Mouse (Mus musculus) forebrain, embryonic 11.5 days (tissue): ENCODE data around the gene Samhd1. TPM values are rescaled to one million over a fixed set of nuclear protein-coding genes. Genes with fewer than 3 reads are reported as not detected.

Experiments used
- ATAC-seq: fragments of 200-750 bp; cut with Nextera tagmentation; replicated peaks from 2 replicates; pipeline ENCODE4 v1.8.0; 2017; ENCODE audit warnings: moderate TSS enrichment; ENCODE audit not compliant: low FRiP score
- DNase-seq: peaks from one replicate; pipeline ENCODE4 v3.0.0-alpha.2; 2017; ENCODE audit warnings: low spot score
- H3K27ac ChIP-seq: fragments of 300-500 bp; sonication (generic); 2 replicates; pipeline ENCODE4 v1.5.1; 2014; ENCODE audit warnings: low read depth, low read length
- H3K27me3 ChIP-seq: fragments of 300-500 bp; sonication (generic); 2 replicates; pipeline ENCODE4 v1.6.1; 2014; ENCODE audit warnings: mild to moderate bottlenecking, low read length, mixed read lengths; ENCODE audit not compliant: control insufficient read depth, insufficient read depth
- H3K36me3 ChIP-seq: fragments of 300-500 bp; sonication (generic); 2 replicates; pipeline ENCODE4 v1.6.1; 2014; ENCODE audit warnings: mild to moderate bottlenecking, low read length, moderate library complexity, mixed read lengths; ENCODE audit not compliant: control insufficient read depth, insufficient read depth
- H3K4me1 ChIP-seq: fragments of 300-500 bp; sonication (generic); replicated peaks from 2 replicates; pipeline ENCODE4 v1.6.1; 2014; ENCODE audit warnings: low read length, mixed read lengths; ENCODE audit not compliant: control insufficient read depth, insufficient read depth
- H3K4me2 ChIP-seq: fragments of 300-500 bp; sonication (generic); 2 replicates; pipeline ENCODE4 v1.6.1; 2014; ENCODE audit warnings: low read depth, mild to moderate bottlenecking, low read length, moderate library complexity, mixed read lengths; ENCODE audit not compliant: severe bottlenecking
- H3K4me3 ChIP-seq: fragments of 300-500 bp; sonication (generic); 2 replicates; pipeline ENCODE4 v1.5.1; 2014; ENCODE audit warnings: low read depth, low read length
- H3K9ac ChIP-seq: fragments of 300-500 bp; sonication (generic); 2 replicates; pipeline ENCODE4 v1.6.1; 2014; ENCODE audit warnings: low read length
- H3K9me3 ChIP-seq: fragments of 300-500 bp; sonication (generic); 2 replicates; pipeline ENCODE4 v1.6.1; 2016; ENCODE audit warnings: low read length, mixed read lengths; ENCODE audit not compliant: control insufficient read depth
- WGBS: fragments of 180-500 bp; shearing (Covaris S2); extraction: QIAGEN DNeasy Blood & Tissue Kit; methylation state at CpG from one replicate; pipeline ENCODE4 v1.1.7; 2014; 5-methylcytosine and 5-hydroxymethylcytosine counted together
- polyA plus RNA-seq: library from polyadenylated mRNA; unstranded; fragments of >200 nt; fragmentation: Nextera tagmentation; extraction: Ambion mirVana; gene quantifications from 2 replicates; pipeline ENCODE4 v1.2.1, GENCODE M21; 2014

Samhd1 gene
- polyA plus RNA-seq, 1 experiment from 2014 or later, result 25.6 TPM

DNA sequence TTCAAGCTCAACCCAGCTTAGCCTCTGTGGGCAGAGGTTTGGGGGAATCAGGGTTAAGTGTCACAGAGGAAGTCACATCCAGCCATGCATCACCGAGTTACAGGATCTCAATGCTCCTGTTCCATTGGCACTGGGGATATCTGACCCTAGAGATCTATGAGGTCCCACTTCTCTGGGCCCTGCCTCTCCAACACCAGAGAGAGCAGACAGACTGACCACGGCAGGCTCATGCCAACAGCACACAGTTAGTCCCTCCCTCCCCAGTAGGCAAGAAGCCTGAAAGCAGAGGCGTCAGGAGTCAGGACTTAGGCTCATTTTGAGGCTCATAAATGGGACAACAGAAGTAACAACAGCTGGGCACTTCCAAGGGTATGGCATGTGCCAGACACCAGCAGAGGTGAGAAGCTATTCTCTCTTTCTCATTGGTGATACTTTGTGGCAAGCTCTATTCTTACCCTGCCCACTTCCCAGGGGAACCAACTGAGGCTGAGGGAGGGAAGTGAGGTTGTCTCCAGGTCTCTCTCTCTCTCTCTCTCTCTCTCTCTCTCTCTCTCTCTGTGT, 65.2 kb downstream of the Samhd1 start:
- Histone ChIP-seq H3K4me1 (peaks cover 18% of the 10 kb centered on the region; the same call in 1 of the 2 replicates), H3K4me2 (no peak overlapping the region), H3K9ac (no peak overlapping the region), H3K9me3 (no peaks in the 10 kb centered on the region), H3K27me3 (no peaks in the 10 kb centered on the region), H3K27ac (no peak overlapping the region), H3K36me3 (no peaks in the 10 kb centered on the region), H3K4me3 (no peak overlapping the region)
- DNase-seq, result no peak
- ATAC-seq, result no peak
- 63% methylated on average over 3 of the region's 3 CpGs for WGBS

DNA sequence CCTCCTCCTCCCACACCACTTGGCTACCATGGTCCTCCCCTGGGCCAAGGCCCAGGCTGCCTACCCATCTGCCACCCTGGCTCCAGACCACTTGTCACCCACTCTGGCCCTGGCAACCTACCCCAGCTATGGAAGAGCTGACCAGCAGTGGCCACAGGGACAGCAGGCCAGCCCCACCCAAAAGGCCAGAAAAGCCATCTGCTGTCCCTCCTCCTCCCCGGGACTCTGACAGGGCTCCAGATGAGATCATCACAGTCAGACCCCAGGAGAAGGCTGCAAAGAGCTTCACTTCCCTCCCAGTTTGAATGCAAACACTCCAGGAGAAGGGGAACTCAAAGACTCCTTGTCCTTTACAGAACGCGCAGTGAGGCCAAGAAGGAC, 65.7 kb downstream of the Samhd1 start:
- DNase-seq (no peak), ATAC-seq (no peak)
- WGBS, result 56% methylated on average over 3 of the region's 3 CpGs
- no peak overlapping the region for H3K4me2 ChIP-seq
- no peaks in the 10 kb centered on the region for H3K27me3 ChIP-seq
- no peaks in the 10 kb centered on the region for H3K36me3 ChIP-seq
- H3K4me3 ChIP-seq, result no peak overlapping the region
- H3K27ac ChIP-seq, result no peak overlapping the region
- H3K9ac ChIP-seq, result no peak overlapping the region
- H3K4me1 ChIP-seq, result peaks cover 16% of the 10 kb centered on the region; the same call in 1 of the 2 replicates
- no peaks in the 10 kb centered on the region for H3K9me3 ChIP-seq

DNA sequence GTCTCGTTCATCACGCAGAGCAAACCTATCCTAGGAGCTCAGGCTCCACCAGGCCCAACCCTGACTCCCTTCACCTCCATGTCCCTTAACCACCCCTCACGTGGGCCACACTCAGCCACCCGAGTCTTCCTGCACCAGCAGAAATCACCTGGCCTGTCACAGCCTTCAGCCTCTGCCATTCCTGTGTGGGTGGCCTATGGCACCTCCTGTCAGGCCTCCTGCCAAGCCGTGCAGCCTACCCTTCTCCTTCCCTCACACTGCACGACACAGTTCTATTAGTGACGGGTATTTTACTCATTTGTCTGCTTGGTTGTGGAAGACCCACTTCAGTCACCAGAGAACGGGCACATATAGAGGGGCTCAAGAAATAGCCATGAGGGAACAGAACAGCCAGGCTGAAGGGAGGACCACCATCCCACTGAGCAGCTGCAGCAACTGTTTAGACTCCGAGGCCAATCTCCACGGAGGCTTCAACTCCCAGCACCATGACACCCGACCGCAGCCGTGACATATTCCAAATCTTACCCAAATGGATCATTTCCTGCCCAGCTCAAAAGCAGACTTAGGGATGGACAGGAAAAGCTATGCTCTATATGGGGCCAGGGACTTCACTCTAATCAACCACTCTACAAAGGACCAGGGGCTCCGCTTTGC, 66.2 kb downstream of the Samhd1 start:
- H3K36me3 ChIP-seq, result no peaks in the 10 kb centered on the region
- DNase-seq (no peak), ATAC-seq (no peak)
- no peaks in the 10 kb centered on the region for H3K9me3 ChIP-seq
- H3K4me1 ChIP-seq, result peaks cover 16% of the 10 kb centered on the region; the same call in 1 of the 2 replicates
- H3K9ac ChIP-seq, result no peak overlapping the region
- no peak overlapping the region for H3K4me3 ChIP-seq
- WGBS, result 75% methylated on average over 14 of the region's 14 CpGs
- H3K27ac ChIP-seq, result no peak overlapping the region
- H3K27me3 ChIP-seq, result no peaks in the 10 kb centered on the region
- H3K4me2 ChIP-seq, result no peak overlapping the region

DNA sequence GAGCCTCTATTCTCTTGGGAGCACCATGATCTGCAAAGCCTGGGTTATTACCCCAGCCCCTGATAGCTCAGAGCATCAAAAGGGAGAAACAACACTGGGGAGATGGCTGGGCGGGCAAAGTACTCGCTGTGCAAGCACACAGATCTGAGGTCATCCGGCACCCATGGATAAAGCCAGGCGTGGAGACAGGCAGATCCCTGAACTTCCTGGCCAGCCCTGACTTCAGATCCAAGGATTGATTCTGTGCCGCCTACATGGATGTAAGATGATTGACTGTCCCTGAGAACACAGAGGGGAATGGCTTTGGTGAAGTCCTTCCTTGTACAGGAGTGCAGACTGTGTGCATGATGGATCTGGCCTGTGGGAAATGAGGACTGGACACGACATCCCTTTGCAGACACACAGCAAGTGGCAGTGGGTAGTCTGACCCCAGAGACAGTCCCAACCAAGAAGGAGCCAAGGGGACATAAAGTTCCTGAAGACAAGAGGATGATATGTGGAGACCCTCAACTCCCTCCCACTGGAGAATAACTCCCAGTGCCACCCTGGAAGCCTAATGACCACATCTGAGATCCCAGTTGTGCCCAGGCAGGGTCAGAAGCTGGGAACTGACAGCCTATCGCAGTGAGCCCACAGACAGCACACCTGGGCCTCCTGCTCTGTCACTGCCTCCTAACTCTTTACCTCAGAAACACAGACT, 68.2 kb downstream of the Samhd1 start:
- Histone ChIP-seq H3K27me3 (no peaks in the 10 kb centered on the region), H3K9me3 (no peaks in the 10 kb centered on the region), H3K4me2 (no peak overlapping the region), H3K27ac (no peak overlapping the region), H3K4me3 (no peak overlapping the region), H3K36me3 (no peaks in the 10 kb centered on the region), H3K9ac (no peak overlapping the region), H3K4me1 (peaks cover 14% of the 10 kb centered on the region; the same call in 1 of the 2 replicates)
- WGBS, result 91% methylated on average over 7 of the region's 7 CpGs
- ATAC-seq (no peak), DNase-seq (no peak)

DNA sequence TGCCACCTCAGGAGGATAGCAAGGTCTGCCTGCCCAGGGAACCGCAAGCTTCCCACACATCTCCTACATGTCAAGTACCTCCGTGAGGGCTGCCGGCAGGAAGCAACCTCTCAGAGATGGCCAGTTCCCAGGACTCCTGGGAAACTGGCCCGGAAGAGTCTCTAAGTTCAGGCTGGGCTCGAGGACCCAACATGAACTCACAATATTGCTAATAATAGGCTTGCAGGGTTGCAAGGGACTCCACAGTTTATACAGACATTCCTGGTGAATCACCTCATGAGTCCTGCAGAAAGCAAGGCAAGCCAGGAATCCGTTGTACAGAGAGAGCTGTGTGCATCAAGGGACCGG, 69.2 kb downstream of the Samhd1 start:
- no peaks in the 10 kb centered on the region for H3K36me3 ChIP-seq

DNA sequence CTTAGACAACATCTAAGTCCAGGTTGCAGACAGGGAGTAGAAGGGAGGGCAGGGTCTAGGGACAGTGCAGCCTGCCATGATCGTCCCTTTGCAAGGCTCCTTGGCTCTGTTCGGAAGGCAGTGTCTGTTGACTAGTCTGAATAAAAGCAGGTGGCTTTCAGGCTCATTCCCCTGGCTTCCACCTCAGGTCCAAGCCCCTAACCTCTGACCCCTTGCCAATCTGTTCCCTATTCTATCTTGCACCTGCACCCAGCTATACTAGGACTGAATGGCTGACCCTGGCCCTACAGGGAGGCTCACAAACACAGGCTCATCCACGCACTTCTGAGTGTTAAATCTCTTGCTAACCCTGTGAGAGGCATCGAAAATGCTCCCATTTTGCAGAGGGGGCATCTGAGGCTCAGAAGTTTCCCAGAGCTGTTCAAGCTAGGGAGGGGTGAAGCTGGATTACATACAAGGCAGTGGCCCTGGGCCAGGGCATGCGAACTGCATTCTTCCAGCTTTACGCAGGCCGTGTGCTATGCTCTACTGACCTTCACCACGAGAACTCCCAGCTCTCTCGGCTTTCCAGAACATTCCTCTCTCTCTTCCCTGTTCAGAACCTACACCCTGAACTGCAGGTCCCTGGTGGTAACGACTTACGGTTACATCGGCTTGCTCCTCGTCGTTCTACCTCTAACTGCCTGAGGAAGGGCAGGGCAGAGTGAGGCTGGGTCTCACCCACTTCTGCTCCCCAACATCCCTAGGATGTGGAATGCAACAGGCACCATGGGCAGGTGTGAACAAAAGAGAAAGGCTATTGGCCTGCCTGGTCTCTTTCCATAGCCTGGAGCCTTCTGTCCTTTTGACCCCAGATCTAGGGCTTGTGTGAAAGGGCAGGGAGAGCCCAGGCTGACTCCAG, 69.8 kb downstream of the Samhd1 start:
- Histone ChIP-seq H3K9me3 (no peaks in the 10 kb centered on the region), H3K27me3 (no peaks in the 10 kb centered on the region), H3K4me3 (no peak overlapping the region), H3K27ac (no peak overlapping the region), H3K36me3 (no peaks in the 10 kb centered on the region), H3K4me1 (peaks cover 10% of the 10 kb centered on the region; the same call in 1 of the 2 replicates), H3K9ac (no peak overlapping the region), H3K4me2 (no peak overlapping the region)
- DNase-seq (no peak), ATAC-seq (no peak)
- 86% methylated on average over 14 of the region's 14 CpGs for WGBS

More for the DNA sequence above, 69.2 kb downstream of the Samhd1 start:
- Histone ChIP-seq H3K27ac (no peak overlapping the region), H3K4me2 (no peak overlapping the region), H3K4me1 (peaks cover 10% of the 10 kb centered on the region; the same call in 1 of the 2 replicates), H3K9me3 (no peaks in the 10 kb centered on the region), H3K9ac (no peak overlapping the region), H3K27me3 (no peaks in the 10 kb centered on the region), H3K4me3 (no peak overlapping the region)
- 79% methylated on average over 7 of the region's 7 CpGs for WGBS
- DNase-seq (no peak), ATAC-seq (no peak)

DNA sequence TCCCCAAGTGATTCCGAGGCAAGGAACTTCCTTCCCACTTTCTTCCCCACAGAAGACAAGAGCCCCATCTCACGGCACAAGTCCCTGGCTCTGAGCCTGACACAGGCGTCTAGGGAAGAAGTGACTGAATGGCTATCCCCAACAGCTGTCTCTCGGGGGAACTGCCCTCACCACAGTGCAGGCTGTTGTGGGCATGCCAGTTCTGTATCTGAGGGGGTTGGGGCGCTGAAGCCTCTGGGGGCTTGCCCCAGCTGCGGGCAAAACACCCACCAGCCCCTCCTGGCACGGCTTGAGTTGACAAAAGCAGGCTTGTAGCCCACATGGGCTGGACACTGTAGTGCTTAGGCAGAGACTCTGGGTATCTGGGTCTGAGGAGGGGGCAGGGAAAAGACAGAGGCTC, 70.9 kb downstream of the Samhd1 start:
- H3K9me3 ChIP-seq, result no peaks in the 10 kb centered on the region
- no peaks in the 10 kb centered on the region; the same call in 1 of the 2 replicates for H3K36me3 ChIP-seq
- peaks cover 8% of the 10 kb centered on the region for H3K4me1 ChIP-seq
- no peak for DNase-seq
- H3K27me3 ChIP-seq, result no peaks in the 10 kb centered on the region
- no peak overlapping the region for H3K4me3 ChIP-seq
- ATAC-seq, result no peak
- H3K9ac ChIP-seq, result no peak overlapping the region
- no peak overlapping the region for H3K4me2 ChIP-seq
- H3K27ac ChIP-seq, result no peak overlapping the region
- WGBS, result 80% methylated on average over 7 of the region's 7 CpGs

DNA sequence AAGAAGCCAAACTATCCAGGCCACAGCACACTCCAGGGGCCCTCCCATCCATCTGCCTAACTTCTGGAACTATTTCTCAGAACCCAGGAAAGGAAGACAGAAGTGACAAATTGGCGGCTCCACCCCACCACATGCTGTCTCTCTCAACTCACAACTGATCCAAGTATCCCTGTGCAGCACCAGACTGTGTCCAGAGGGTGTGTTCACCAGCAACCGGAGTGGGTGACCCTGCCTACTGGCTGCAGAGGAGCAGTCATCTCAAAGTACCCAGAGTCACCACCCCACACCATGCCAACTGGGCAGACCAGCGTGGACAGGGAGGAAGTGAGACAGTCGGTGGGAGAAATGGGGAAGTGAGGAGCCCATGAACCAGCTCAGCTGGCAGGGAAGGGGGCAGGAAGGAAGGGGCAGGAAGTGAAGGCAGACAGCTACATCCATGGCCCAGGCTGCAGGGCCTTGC, 71.8 kb downstream of the Samhd1 start:
- Histone ChIP-seq H3K27ac (no peak overlapping the region), H3K9ac (no peak overlapping the region)
- no peak for DNase-seq

More for the DNA sequence above, 71.8 kb downstream of the Samhd1 start:
- peaks cover 14% of the 10 kb centered on the region for H3K4me1 ChIP-seq
- no peaks in the 10 kb centered on the region for H3K9me3 ChIP-seq
- no peak overlapping the region for H3K4me2 ChIP-seq
- no peaks in the 10 kb centered on the region; the same call in 1 of the 2 replicates for H3K36me3 ChIP-seq
- ATAC-seq, result no peak
- H3K4me3 ChIP-seq, result no peak overlapping the region
- WGBS, result 78% methylated on average over 4 of the region's 4 CpGs
- H3K27me3 ChIP-seq, result no peaks in the 10 kb centered on the region
